Mouse (Mus musculus): Measurements from ENCODE around the gene Il10.

Gene Il10

GRCm38 (mm10) chr1:131049361-131049806, 29.7 kb downstream of the Il10 start:
- DNase-seq (ENCODE audit: low spot score): no peak

GRCm38 (mm10) chr1:131050011-131050410, 30.4 kb downstream of the Il10 start:
- DNase-seq (ENCODE audit: low spot score): no peak

- DNase-seq (ENCODE audit: low spot score): no peak
Measured at GRCm38 (mm10) chr1:131050617-131051016, 31.0 kb downstream of the Il10 start.

- no peak for DNase-seq (ENCODE audit: low spot score)
Measured at GRCm38 (mm10) chr1:131051073-131051472, 31.4 kb downstream of the Il10 start.

- DNase-seq (ENCODE audit: low spot score): peak; percentile 61
Measured at GRCm38 (mm10) chr1:131053239-131053638, 33.6 kb downstream of the Il10 start.

GRCm38 (mm10) chr1:131053656-131054055, 34.0 kb downstream of the Il10 start:
- no peak for DNase-seq (ENCODE audit: low spot score)

- no peak for DNase-seq (ENCODE audit: low spot score)
Measured at GRCm38 (mm10) chr1:131054251-131054650, 34.6 kb downstream of the Il10 start.

GRCm38 (mm10) chr1:131058431-131058830, 38.8 kb downstream of the Il10 start:
- DNase-seq (ENCODE audit: low spot score): no peak

- no peak for DNase-seq (ENCODE audit: low spot score)
Measured at GRCm38 (mm10) chr1:131059411-131059810, 39.8 kb downstream of the Il10 start.

GRCm38 (mm10) chr1:131059841-131060240, 40.2 kb downstream of the Il10 start:
- DNase-seq (ENCODE audit: low spot score): no peak

GRCm38 (mm10) chr1:131060290-131061253, 40.9 kb downstream of the Il10 start:
- no peak for DNase-seq (ENCODE audit: low spot score)

- no peak for DNase-seq (ENCODE audit: low spot score)
Measured at GRCm38 (mm10) chr1:131061740-131062254, 42.2 kb downstream of the Il10 start.

- no peak for DNase-seq (ENCODE audit: low spot score)
Measured at GRCm38 (mm10) chr1:131062821-131063220, 43.2 kb downstream of the Il10 start.

GRCm38 (mm10) chr1:131064202-131064601, 44.6 kb downstream of the Il10 start:
- no peak for DNase-seq (ENCODE audit: low spot score)

GRCm38 (mm10) chr1:131068011-131068727, 48.5 kb downstream of the Il10 start:
- no peak for DNase-seq (ENCODE audit: low spot score)

- DNase-seq (ENCODE audit: low spot score): no peak
Measured at GRCm38 (mm10) chr1:131069010-131069409, 49.4 kb downstream of the Il10 start.

- DNase-seq (ENCODE audit: low spot score): peak; percentile 51
Measured at GRCm38 (mm10) chr1:131072376-131072990, 52.8 kb downstream of the Il10 start.

GRCm38 (mm10) chr1:131074524-131074938, 54.9 kb downstream of the Il10 start:
- DNase-seq (ENCODE audit: low spot score): no peak

Measured in yolk sac, embryonic 10.5 days (tissue).